Mouse (Mus musculus) stomach, embryonic 15.5 days (tissue): ENCODE measurements around the gene Bcl6. TPM values are rescaled to one million over a fixed set of nuclear protein-coding genes. Genes with fewer than 3 reads are reported as not detected.

Experiments
- ATAC-seq: fragments of 200-750 bp; cut with Nextera tagmentation; 2 replicates; pipeline ENCODE4 v1.8.0; 2017; ENCODE audit warnings: low read depth, moderate number of reproducible peaks, moderate TSS enrichment; ENCODE audit not compliant: insufficient read depth, low FRiP score
- H3K27ac ChIP-seq: fragments of 300-500 bp; sonication (generic); 2 replicates; pipeline ENCODE4 v1.5.1; 2015; ENCODE audit warnings: mild to moderate bottlenecking, inconsistent platforms
- H3K27me3 ChIP-seq: fragments of 300-500 bp; sonication (generic); replicated peaks from 2 replicates; pipeline ENCODE4 v1.6.1; 2015; ENCODE audit warnings: inconsistent platforms
- H3K36me3 ChIP-seq: fragments of 300-500 bp; sonication (generic); 2 replicates; pipeline ENCODE4 v1.6.1; 2015; ENCODE audit warnings: inconsistent platforms
- H3K4me1 ChIP-seq: fragments of 300-500 bp; sonication (generic); 2 replicates; pipeline ENCODE4 v1.6.1; 2015; ENCODE audit warnings: inconsistent platforms
- H3K4me2 ChIP-seq: fragments of 300-500 bp; sonication (generic); 2 replicates; pipeline ENCODE4 v1.6.1; 2015; ENCODE audit warnings: mild to moderate bottlenecking, inconsistent platforms
- H3K4me3 ChIP-seq: fragments of 300-500 bp; sonication (generic); replicated peaks from 2 replicates; pipeline ENCODE4 v1.5.1; 2015; ENCODE audit warnings: inconsistent platforms
- H3K9ac ChIP-seq: fragments of 300-500 bp; sonication (generic); 2 replicates; pipeline ENCODE4 v1.6.1; 2015; ENCODE audit warnings: inconsistent platforms
- H3K9me3 ChIP-seq: fragments of 300-500 bp; sonication (generic); 2 replicates; pipeline ENCODE4 v1.6.1; 2016; ENCODE audit warnings: inconsistent platforms
- WGBS: fragments of 180-500 bp; shearing (Covaris S2); methylation state at CpG from one replicate; pipeline ENCODE4 v1.1.7; 2015; 5-methylcytosine and 5-hydroxymethylcytosine counted together
- polyA plus RNA-seq: library from polyadenylated mRNA; unstranded; fragments of >200 nt; fragmentation: Nextera tagmentation; extraction: Ambion mirVana; gene quantifications from 2 replicates; pipeline ENCODE4 v1.2.1, GENCODE M21; 2015

Gene Bcl6
- polyA plus RNA-seq: 1.3 and 1.4 TPM in 2 replicates

DNA sequence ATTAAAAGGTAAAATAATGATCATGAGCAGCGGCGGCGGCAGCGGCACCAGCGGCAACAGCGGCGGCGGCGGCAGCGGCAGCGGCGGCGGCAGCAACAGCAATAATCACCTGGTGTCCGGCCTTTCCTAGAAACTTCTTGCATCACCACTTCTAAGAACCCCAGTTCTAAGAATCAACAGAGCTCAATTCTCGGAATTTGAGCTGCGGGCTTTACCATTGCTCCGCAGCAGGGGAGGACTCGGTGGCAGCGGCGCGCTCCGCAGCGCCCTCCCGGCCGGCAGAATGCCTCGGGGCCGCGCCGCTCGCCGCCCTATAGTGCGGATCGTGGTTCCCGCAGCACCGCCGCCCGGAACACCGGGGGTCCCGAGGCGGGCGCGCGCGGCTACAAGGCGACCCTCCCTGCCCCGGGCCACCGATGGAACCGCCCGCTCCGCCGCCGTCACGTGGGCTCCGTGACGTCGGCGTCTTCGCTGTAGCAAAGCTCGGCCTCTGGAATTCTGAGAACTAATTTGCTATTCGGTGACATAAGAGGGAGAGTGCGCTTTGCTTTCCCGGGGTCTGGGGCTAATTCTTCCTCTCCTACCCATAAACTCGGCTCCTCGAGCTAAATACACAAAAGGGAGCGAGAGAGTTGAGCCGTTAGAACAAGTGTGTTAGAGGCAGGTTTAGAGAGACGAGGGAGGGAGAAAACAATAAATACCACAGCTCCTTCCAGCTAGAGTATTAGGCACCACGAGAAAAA lies at the start of gene Bcl6, which contains the start of gene Gm37419:
Gene Bcl6, minus strand, starts transcription at position 387 of the 743 bp plus-strand sequence.
Gene Gm37419, plus strand, starts transcription at position 17 of the 743 bp plus-strand sequence.
- H3K9me3 ChIP-seq: no peaks in the 10 kb centered on the region
- H3K4me1 ChIP-seq: peaks cover 7% of the 10 kb centered on the region
- peak within 1 kb of the TSS; percentile 99 for H3K27ac ChIP-seq
- under 1% methylated on average over 68 of the region's 68 CpGs for WGBS
- H3K9ac ChIP-seq: peak within 1 kb of the TSS; percentile 67
- H3K4me2 ChIP-seq: peak within 1 kb of the TSS; percentile 75
- H3K36me3 ChIP-seq: no peaks in the 10 kb centered on the region
- H3K27me3 ChIP-seq: no peaks in the 10 kb centered on the region
- peak within 1 kb of the TSS; percentile 69 for H3K4me3 ChIP-seq
- ATAC-seq: peak; percentile 72

DNA sequence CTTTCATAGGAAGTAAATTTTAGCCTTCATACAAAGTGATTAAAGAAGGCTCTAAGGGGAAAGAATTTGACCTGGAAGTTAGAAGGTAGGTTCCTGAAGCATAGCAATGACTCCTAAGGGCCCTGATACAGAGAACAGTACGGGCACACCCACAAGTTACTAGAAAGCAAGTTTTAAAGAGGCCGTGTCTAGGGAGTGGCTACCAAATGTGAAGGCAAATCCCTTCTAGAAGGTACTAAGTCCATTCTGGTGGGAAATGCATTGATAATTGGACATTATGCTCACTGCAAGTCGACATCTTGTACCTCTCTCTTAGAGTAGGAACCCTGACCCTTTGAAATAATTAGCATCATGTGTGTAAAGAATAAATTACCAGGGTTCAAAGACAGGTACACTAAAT lies 47.7 kb upstream of the Bcl6 start:
- no peak overlapping the region for H3K9ac ChIP-seq
- H3K4me2 ChIP-seq: no peak overlapping the region
- H3K27me3 ChIP-seq: no peaks in the 10 kb centered on the region
- no peaks in the 10 kb centered on the region for H3K36me3 ChIP-seq
- no peak overlapping the region for H3K4me3 ChIP-seq
- no peaks in the 10 kb centered on the region for H3K4me1 ChIP-seq
- WGBS: 88% methylated on average over 3 of the region's 3 CpGs
- H3K27ac ChIP-seq: no peak overlapping the region
- no peaks in the 10 kb centered on the region for H3K9me3 ChIP-seq
- ATAC-seq: no peak

- Histone ChIP-seq H3K4me2 (no peak overlapping the region), H3K27ac (no peak overlapping the region)
Observed at GRCm38 (mm10) chr16:24035767-24036166, 47.1 kb upstream of the Bcl6 start.

DNA sequence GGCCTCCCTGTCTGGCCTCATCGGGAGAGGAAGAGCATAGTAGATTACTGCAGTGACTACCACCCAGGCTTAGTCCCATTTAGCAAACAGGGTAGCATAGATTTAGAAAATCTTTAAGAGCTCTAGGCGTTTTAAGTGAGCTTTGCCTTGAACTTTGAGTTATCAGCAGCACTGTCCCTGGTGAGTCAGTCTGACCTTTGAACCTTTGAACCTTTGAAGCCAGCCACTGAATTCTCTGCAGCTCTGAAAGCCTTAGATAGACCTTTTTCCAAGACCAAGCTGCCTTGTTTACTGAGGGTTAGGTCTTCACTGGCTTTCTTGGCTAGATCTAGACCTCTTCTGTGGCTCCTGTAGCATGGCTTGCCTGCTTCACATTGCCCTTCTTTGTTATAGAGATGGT lies 45.8 kb upstream of the Bcl6 start:
- Histone ChIP-seq H3K36me3 (no peaks in the 10 kb centered on the region), H3K4me1 (no peaks in the 10 kb centered on the region), H3K9ac (no peak overlapping the region), H3K9me3 (no peaks in the 10 kb centered on the region), H3K27me3 (no peaks in the 10 kb centered on the region), H3K4me3 (no peak overlapping the region), H3K4me2 (no peak overlapping the region), H3K27ac (no peak overlapping the region)
- WGBS: 39% methylated on average over 2 of the region's 2 CpGs
- ATAC-seq: no peak

More at GRCm38 (mm10) chr16:24035767-24036166, 47.1 kb upstream of the Bcl6 start:
- no peak overlapping the region for H3K9ac ChIP-seq
- H3K36me3 ChIP-seq: no peaks in the 10 kb centered on the region
- H3K27me3 ChIP-seq: no peaks in the 10 kb centered on the region
- H3K9me3 ChIP-seq: no peaks in the 10 kb centered on the region
- no peaks in the 10 kb centered on the region for H3K4me1 ChIP-seq
- no peak overlapping the region for H3K4me3 ChIP-seq
- no peak for ATAC-seq

- Histone ChIP-seq H3K4me1 (no peaks in the 10 kb centered on the region), H3K9ac (no peak overlapping the region), H3K27me3 (no peaks in the 10 kb centered on the region), H3K9me3 (no peaks in the 10 kb centered on the region), H3K4me3 (no peak overlapping the region), H3K4me2 (no peak overlapping the region), H3K27ac (no peak overlapping the region), H3K36me3 (no peaks in the 10 kb centered on the region)
- no peak for ATAC-seq
- 89% methylated on average over 5 of the region's 5 CpGs for WGBS
Observed at GRCm38 (mm10) chr16:24033259-24033658, 44.6 kb upstream of the Bcl6 start.

GRCm38 (mm10) chr16:24029965-24030672 lies 41.5 kb upstream of the Bcl6 start:
- H3K4me2 ChIP-seq: no peak overlapping the region

GRCm38 (mm10) chr16:24025442-24025841 lies 36.8 kb upstream of the Bcl6 start:
- 59% methylated on average over 7 of the region's 7 CpGs for WGBS

More at GRCm38 (mm10) chr16:24029965-24030672, 41.5 kb upstream of the Bcl6 start:
- Histone ChIP-seq H3K4me3 (no peak overlapping the region), H3K9ac (no peak overlapping the region), H3K4me1 (no peaks in the 10 kb centered on the region), H3K27ac (no peak overlapping the region), H3K27me3 (no peaks in the 10 kb centered on the region), H3K9me3 (no peaks in the 10 kb centered on the region), H3K36me3 (no peaks in the 10 kb centered on the region)
- peak; percentile 80 for ATAC-seq
- WGBS: 63% methylated on average over 2 of the region's 2 CpGs

GRCm38 (mm10) chr16:24022605-24023004 lies 34.0 kb upstream of the Bcl6 start:
- H3K9me3 ChIP-seq: no peaks in the 10 kb centered on the region
- WGBS: 85% methylated on average over 4 of the region's 4 CpGs
- no peaks in the 10 kb centered on the region for H3K27me3 ChIP-seq
- no peak overlapping the region for H3K4me3 ChIP-seq
- H3K36me3 ChIP-seq: no peaks in the 10 kb centered on the region
- no peak overlapping the region for H3K27ac ChIP-seq
- H3K4me1 ChIP-seq: no peaks in the 10 kb centered on the region
- ATAC-seq: no peak
- no peak overlapping the region for H3K9ac ChIP-seq
- no peak overlapping the region for H3K4me2 ChIP-seq

More at GRCm38 (mm10) chr16:24025442-24025841, 36.8 kb upstream of the Bcl6 start:
- no peak for ATAC-seq
- Histone ChIP-seq H3K4me2 (no peak overlapping the region), H3K9me3 (no peaks in the 10 kb centered on the region), H3K27ac (no peak overlapping the region), H3K36me3 (no peaks in the 10 kb centered on the region), H3K27me3 (no peaks in the 10 kb centered on the region), H3K9ac (no peak overlapping the region), H3K4me3 (no peak overlapping the region), H3K4me1 (no peaks in the 10 kb centered on the region)

- H3K9ac ChIP-seq: no peak overlapping the region
- 73% methylated on average over 1 of the region's 1 CpGs for WGBS
- no peaks in the 10 kb centered on the region for H3K27me3 ChIP-seq
- H3K4me1 ChIP-seq: no peaks in the 10 kb centered on the region
- H3K9me3 ChIP-seq: no peaks in the 10 kb centered on the region
- H3K4me2 ChIP-seq: no peak overlapping the region
- no peak for ATAC-seq
- H3K36me3 ChIP-seq: no peaks in the 10 kb centered on the region
- no peak overlapping the region for H3K4me3 ChIP-seq
- H3K27ac ChIP-seq: no peak overlapping the region
Observed at GRCm38 (mm10) chr16:24021722-24022121, 33.1 kb upstream of the Bcl6 start.

- Histone ChIP-seq H3K27me3 (no peaks in the 10 kb centered on the region), H3K9ac (no peak overlapping the region), H3K27ac (no peak overlapping the region), H3K4me1 (no peaks in the 10 kb centered on the region), H3K9me3 (no peaks in the 10 kb centered on the region), H3K4me3 (no peak overlapping the region), H3K4me2 (no peak overlapping the region), H3K36me3 (no peaks in the 10 kb centered on the region)
- 67% methylated on average over 5 of the region's 5 CpGs for WGBS
- ATAC-seq: no peak
Observed at GRCm38 (mm10) chr16:24016742-24017141, 28.1 kb upstream of the Bcl6 start.

DNA sequence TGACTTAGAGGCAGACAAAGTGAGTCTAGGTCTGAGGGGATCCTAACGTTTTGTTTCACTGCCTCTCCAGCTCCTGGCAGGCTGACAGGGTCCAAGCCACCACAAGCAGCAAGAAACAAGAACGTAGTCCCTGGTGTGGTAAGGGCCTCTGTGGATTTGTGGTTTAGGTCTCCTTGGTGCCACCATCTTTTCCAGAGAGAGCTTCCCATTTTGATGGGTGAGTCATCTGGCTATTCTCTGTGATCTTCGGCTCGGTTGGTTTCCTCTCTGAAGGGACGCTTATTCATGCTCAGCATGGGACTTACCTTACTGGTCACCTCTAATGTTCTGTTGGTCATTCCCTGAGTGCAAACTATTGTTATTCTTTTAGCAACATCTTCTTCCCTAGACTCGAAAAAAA lies 27.6 kb upstream of the Bcl6 start:
- H3K27me3 ChIP-seq: no peaks in the 10 kb centered on the region
- no peaks in the 10 kb centered on the region for H3K4me1 ChIP-seq
- H3K9me3 ChIP-seq: no peaks in the 10 kb centered on the region
- ATAC-seq: no peak
- 63% methylated on average over 6 of the region's 6 CpGs for WGBS
- H3K4me2 ChIP-seq: no peak overlapping the region
- no peak overlapping the region for H3K9ac ChIP-seq
- H3K36me3 ChIP-seq: no peaks in the 10 kb centered on the region
- no peak overlapping the region for H3K4me3 ChIP-seq
- H3K27ac ChIP-seq: no peak overlapping the region

- Histone ChIP-seq H3K36me3 (no peaks in the 10 kb centered on the region), H3K4me3 (no peak overlapping the region), H3K4me1 (no peaks in the 10 kb centered on the region), H3K4me2 (no peak overlapping the region), H3K27ac (no peak overlapping the region), H3K27me3 (no peaks in the 10 kb centered on the region), H3K9me3 (no peaks in the 10 kb centered on the region), H3K9ac (no peak overlapping the region)
- ATAC-seq: no peak
- WGBS: 71% methylated on average over 3 of the region's 3 CpGs
Observed at GRCm38 (mm10) chr16:24014378-24014777, 25.7 kb upstream of the Bcl6 start.
